Mouse (Mus musculus) G1E-ER4 (cell line): Measurements from ENCODE around the gene Jph3. TPM values are rescaled to one million over a fixed set of nuclear protein-coding genes. Genes with fewer than 3 reads are reported as not detected.

Experiments used
- GATA1 ChIP-seq: IDR thresholded peaks from one replicate; pipeline ENCODE4 v1.8.0; 2012; ENCODE audit warnings: low read length, inconsistent platforms
- polyA plus RNA-seq: library from polyadenylated mRNA; stranded (reverse); fragments of >175 nt; gene quantifications from 2 replicates; pipeline ENCODE4 v1.2.3, GENCODE M21; 2012

The Jph3 gene
- polyA plus RNA-seq, 1 experiment = not detected

DNA sequence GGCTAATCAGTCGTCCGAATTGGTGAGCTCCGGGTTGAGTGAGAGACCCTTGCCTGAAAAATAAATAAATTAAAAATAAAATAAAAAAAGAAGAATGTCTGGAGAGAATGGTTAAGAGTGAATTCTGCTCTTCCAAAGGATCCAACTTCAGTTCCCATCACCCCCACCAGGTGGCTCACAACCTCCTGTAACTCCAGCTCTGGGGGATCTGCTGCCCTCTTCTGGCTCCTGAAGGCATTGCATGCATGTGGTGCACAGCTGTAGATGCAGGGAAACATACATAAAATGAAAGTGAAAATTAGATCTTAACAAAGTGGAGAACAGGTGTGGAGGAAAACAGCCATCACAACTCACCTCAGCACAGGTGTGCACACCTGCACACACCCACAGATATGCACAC is 22.0 kb downstream of the Jph3 start:
- no peak for TF ChIP-seq GATA1

DNA sequence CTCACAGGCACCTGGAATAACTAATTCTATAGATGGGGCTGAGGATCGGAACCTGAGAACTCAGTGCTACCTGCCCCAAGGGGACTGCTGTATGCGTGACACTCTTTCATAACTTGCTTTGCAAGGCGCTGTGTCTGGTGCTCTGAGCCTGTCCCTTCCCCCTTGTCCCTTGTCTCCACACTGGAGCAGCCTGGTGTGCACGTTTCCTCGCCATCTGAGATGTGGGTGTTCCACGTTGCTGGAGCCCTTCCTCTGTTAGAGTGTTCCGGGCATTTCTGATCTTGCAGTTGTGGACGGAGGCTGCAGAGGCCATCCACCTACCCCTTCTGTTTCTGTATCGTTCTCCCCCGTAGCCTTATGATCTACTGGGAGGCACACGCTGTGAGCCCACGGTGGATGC is 29.0 kb downstream of the Jph3 start:
- TF ChIP-seq GATA1 = no peak

DNA sequence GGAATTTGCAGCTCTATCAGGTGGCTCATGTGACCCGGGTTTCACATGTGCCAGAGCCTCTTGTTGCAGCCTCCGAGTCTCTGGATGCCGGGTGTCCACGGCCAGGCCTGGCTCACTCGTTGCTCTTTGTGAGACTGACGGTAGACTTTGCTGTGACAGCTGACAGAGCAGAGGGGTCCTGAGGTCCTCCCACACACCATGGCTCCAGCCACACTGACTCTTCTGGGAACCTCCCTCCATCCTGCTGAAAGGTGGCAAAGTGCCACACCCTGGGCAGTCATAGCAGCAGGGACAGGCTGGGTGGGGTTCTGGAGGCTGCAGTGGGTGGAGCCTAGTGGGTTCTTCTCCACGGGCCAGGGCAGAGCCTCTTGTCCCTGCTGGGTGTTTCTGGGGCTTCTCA is 31.1 kb downstream of the Jph3 start:
- no peak for TF ChIP-seq GATA1

DNA sequence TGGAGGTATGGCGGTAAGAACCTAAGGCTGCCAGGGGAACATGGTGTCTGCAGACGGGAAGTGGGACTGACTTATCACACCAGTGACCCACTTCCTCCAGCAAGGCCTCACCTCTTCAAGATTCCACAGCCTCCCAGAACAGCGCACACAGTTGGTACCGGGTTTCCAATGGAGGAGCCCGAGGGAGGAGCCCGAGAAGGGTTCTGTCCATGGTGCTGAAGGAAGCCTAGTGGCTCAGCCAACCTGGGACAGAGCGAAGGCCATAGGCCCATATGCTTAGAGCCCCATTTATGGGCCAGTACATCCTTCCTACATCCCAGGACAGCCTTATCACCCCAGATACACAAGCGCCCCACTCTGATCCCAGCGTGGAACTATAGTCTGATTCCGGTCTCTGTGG is 32.1 kb downstream of the Jph3 start:
- TF ChIP-seq GATA1 = no peak

DNA sequence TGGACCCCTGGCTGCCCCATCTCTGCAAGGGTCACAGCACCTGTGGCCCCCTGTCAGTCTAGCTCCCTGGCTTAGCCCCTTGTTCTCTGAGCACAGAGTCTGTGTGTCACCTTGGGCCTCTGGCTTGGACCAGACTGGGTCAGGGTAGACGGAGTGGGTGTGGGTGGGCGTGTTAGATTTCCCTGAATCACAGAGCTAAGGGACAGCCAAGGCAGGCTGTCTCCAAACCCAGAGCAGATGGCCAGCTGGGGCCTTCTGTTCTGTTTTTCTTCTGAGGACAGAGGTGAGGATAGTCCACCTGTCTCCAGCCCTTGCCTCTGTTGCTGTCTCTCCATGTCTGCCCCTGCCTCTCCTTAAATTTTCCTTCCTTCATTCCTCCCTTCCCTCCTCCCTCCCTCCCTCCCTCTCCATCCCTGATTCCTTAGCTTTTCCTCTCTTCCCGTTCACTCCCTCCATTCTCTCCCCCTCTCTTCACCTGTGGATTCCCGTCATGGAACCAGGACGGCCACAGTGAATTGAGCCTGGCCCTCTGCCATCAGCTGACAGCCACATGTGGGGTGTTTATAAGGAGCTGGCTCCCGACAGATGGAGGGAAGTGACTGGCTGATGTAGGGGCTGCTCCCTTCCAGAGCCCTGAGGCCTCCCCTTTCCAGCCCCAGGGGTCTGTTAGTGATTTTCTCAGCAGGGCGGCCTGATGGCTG is 33.7 kb downstream of the Jph3 start:
- no peak for TF ChIP-seq GATA1

DNA sequence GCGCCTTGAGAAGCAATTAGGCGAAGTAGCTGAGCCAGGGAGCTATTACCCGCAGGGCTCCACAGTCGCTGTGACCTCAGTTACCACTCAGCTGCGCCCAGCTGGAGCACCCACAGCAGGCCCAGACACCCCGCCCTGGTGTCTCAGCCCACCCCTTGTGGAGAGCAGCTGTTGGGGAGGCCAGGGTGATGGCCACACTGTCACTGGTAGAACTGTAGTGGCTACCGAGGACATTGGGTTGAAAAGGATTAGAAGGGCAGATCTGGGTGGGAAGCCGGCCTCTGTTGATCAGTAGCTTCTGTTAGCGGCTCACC is 34.2 kb downstream of the Jph3 start:
- TF ChIP-seq GATA1 = no peak

DNA sequence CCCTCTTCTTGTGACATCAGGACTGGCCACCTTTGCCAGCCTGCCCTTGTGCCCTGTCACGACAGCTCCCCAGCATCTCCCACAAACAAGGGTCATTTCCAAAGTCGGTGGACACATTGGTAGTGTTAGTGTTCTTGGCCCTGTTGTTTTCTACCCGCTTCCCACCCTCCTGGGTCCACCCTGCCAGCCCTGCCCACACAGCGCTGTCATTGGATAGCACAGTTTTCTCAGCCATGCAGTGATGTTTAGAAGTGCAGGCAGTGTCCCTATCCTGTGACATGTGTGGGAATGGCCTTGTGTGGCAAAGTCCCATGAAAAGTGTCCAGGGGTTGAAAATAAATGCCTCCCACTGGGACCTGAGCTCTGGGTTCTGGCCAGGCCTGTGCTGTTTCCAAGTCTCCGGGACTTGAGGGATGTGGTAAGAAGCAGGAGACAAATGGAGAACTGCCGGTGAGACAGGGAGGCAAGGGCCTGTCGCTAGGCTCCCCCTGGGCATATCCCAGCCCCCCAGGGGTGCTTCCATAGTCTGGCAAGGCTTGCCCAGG is 36.2 kb downstream of the Jph3 start:
- no peak for TF ChIP-seq GATA1

DNA sequence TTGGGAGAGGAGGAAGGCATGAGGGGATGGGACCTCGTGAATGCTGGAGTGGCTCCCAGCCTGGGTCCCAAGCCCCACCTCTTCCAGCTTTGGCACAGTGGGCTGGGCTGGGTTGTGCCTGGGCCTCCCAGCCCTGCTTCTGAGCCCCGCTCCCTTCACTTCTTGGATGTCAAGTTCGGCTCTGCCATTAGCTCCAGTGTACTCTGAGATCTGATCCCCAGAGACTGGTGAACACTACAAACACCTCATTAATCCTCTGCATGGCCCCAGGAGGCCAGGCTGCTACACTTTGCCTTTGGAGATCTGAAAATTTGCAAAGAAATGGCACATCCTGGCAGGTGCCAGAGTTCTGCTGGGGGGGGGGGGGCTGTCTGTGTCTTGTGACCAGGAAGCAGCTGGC is 39.7 kb downstream of the Jph3 start:
- TF ChIP-seq GATA1 = no peak

DNA sequence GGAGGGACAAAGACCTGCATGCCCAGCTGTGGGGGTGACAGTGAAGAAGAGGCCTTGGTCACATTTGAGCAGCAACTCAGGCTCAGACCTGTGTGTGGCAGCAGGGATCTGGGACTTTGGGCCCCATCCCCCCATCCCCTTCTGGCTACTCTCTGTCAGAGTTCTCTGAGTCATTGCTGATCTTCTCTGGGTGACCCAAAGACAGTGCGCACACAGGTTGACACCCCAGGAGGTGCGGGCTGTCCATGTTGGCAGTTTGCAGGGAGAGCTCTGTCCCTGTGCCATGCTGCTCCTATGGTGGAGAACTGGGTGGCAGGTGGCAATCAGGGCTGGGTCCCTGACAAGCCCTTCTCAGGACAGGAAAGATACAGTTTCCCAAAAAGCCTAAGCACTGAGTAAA is 40.2 kb downstream of the Jph3 start:
- no peak for TF ChIP-seq GATA1

DNA sequence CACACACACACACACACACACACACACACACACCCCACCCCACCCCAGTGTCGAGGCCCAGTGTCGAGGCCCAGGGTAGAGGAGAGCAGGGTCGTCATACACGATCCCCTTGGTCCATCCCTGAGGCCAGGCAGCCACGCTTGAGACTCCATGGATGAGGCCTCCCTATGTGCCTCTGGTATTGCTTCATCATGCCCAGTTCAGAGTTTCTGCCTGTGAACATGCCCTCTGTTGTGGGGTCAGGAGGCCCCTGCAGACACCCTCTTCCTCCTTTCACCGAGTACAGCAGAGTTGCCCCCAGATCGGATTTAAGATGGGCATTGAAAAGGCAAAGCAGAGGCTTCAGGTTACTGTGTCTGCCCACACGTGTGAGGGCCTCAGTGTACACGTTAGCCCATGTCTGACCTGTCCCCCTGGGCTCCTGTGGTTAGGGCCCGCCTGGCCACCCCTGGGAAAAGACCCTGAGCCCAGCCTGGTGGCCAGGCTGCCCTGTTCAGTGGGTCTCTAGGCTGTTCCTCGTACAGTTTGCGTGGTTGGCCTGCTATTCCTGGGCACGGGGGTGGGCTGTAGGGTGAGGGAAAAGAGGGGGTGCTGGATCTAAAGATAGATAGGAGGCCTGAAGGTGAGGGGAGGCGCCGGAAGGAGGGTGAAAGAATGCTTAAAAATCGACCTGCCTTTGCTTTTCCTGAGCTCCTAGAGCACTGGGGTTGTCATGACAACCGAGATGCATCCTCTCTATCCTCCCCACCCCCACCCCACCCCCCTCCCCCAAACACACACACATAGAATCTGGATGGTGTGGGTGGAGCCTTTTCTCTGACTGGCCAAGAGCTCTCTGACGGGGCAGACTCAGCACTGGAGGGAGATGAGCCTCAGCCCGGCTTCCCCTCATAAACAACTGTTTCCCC is 41.7 kb downstream of the Jph3 start:
- TF ChIP-seq GATA1 = no peak

DNA sequence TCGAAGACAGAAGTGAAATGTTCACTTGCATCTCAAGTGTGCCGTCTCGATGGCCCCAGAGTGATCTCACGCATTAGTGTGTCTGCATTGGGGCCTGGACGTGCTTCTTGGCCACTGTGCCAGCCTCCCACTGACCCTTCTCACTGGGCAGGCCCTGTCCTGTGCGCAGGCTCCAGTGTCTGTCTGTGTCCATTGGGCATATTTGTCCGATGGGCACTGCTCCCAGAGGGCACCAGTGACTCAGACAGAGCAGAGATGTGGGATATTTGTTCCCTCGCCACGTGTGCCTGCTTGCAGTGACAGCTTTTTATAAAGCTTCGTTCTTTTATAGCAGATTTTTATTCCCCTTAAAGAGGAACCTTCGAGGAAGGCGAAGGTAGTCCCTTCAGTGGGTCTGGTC is 44.5 kb downstream of the Jph3 start:
- TF ChIP-seq GATA1 = no peak

DNA sequence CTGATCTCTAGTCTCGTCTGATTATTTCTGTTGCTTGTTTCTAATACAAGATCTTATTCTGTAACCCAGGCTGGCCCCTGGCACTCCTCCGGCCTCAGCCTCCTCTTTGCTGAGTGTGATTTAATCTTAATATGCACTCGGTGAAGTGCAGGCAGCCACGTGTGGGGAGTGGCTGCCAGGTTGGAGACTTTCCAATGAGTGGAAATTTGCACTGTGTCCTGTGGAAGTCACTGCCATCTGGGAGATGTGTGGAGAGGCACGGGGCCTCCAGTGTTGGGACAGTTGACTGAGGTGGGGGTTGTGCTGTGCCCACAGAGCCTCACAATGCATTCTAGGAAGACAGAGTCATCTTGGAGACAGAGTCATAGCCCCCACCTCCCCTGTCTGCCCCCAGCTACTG is 53.1 kb downstream of the Jph3 start:
- no peak for TF ChIP-seq GATA1

DNA sequence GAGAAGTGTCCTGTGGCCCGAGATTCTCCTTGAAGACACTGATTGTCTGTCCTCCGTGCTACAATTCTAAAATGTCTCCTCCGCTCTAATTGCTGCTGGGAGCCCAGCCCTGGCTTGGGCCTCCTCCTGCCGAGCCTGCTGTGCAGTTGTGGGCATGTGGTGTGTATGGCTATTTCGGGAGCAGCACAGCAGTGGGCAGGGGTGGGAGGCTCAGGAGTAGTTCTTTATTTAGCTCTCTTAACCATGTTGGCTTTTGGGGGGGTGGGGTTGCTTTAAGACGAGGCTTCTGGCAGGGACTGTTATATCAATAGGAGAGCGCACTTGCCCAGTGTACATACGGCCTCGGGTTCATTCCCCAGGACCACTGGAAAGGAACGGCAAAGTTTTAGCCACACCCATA is 57.1 kb downstream of the Jph3 start:
- no peak for TF ChIP-seq GATA1

DNA sequence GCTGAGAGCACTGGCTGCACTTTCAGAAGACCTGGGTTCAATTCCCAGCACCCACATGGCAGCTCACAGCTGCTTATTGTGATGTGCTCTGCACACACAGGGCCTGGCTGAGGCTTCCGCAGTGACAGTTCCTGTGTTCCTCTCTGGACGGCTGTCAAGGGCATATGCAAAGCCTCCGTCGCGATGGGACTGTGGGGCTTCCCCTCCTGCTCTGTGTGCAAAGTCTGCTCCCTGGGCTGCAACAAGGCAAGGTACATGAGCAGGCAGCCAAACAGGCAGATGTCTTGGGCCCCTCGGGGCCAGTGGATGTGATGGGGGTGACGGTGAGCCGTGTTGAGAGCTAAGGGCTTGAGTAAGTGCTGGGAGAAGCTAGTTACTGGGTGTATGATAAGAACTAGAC is 59.4 kb downstream of the Jph3 start:
- TF ChIP-seq GATA1 = no peak

DNA sequence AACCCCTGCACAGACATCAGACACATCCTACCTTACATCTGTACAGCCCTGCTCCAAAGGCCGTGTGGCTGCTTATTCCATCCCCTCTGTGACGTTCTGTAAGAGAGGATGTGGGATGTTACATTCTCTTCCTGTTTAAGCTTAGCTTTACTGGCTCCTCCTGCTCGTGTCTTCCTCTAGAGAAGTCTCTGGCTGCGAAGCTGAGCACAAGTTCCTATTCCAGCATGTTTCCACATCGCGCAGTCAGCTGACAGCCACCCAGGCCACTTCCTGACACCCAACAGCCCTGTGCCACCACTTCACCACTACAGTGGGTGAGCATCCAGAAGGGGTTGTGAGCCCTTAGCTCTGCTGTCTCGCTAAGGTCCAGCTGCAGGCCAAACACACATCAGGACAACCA is 62.7 kb downstream of the Jph3 start:
- no peak for TF ChIP-seq GATA1

DNA sequence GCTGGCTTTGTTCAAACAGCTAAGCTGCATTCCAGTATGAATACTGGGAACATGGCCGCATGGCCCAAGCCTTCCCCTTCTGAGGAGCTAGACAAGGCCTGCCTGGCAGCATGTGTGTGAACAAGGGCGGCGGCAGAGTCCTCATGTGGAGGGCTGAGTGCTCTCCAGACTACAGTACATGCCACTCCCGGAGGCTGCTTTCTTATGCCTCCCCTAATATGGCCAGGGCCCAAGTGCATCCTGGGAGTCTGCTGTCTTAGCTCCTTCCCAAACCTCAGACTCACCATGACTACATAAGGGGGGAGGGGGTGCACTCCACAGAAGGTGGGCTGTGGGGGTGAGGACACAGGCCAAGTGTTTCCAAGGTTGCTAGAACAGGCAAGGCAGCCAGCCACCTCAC is 63.2 kb downstream of the Jph3 start:
- TF ChIP-seq GATA1 = no peak

DNA sequence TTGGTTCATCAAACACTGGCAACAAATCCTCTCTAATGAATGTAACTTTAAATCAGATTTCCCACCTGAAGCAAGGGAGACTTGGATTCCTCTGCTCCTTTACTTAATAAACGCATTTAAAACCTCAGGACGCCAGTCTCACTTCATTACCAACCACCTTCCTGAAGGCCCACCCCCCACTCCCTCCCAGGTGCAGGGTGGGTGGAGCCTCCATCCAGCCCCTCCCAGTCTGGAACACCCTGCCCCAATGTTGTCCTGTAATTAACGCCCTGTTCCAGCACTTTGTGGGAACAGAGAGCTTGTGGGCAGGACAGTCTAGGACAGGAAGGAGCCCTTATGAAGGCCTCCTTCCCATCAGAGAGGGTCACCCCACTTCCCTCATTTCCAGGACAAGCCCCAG is 64.7 kb downstream of the Jph3 start:
- no peak for TF ChIP-seq GATA1
